Mouse (Mus musculus): Measurements from ENCODE around the gene Phf13. TPM values are rescaled to one million over a fixed set of nuclear protein-coding genes. Genes with fewer than 3 reads are reported as not detected.
A peak's percentile ranks its signal among the peaks of the same experiment; 100 is the strongest.

Phf13 gene
- polyA plus RNA-seq, 1 experiment, result 5.5 TPM

GRCm38 (mm10) chr4:151983043-151983442, 13.0 kb downstream of the Phf13 start:
- Histone ChIP-seq H3K36me3 (ENCODE audit: control insufficient read depth, insufficient read depth, low read length) (no peaks in the 10 kb centered on the region), H3K4me1 (ENCODE audit: control insufficient read depth, insufficient read depth, low read length) (peaks cover 9% of the 10 kb centered on the region; the same call in 1 of the 2 replicates), H3K4me3 (ENCODE audit: insufficient read depth, low read depth, low read length) (no peak overlapping the region), H3K27me3 (replicated peaks; ENCODE audit: control insufficient read depth, insufficient read depth, low read length) (no peaks in the 10 kb centered on the region), H3K27ac (ENCODE audit: insufficient read depth, low read depth, low read length) (no peak overlapping the region)
- TF ChIP-seq POLR2A (IDR thresholded peaks at IDR 0.05; ENCODE audit: low read depth, low read length), result no peak
- TF ChIP-seq CTCF (conservative IDR thresholded peaks at IDR 0.05; ENCODE audit: insufficient read depth, insufficient read length, low read depth, low read length), result no peak
- 63% methylated on average over 17 of the region's 17 CpGs for WGBS
- DNase-seq, result no peak

- Histone ChIP-seq H3K36me3 (ENCODE audit: control insufficient read depth, insufficient read depth, low read length) (no peaks in the 10 kb centered on the region), H3K27me3 (replicated peaks; ENCODE audit: control insufficient read depth, insufficient read depth, low read length) (no peaks in the 10 kb centered on the region), H3K27ac (ENCODE audit: insufficient read depth, low read depth, low read length) (no peak overlapping the region), H3K4me1 (ENCODE audit: control insufficient read depth, insufficient read depth, low read length) (peaks cover 2% of the 10 kb centered on the region; the same call in 1 of the 2 replicates), H3K4me3 (ENCODE audit: insufficient read depth, low read depth, low read length) (no peak overlapping the region)
- WGBS, result 11% methylated on average over 5 of the region's 5 CpGs
- peak; percentile 99; the same call in 1 of the 2 replicates for TF ChIP-seq CTCF (conservative IDR thresholded peaks at IDR 0.05; ENCODE audit: insufficient read depth, insufficient read length, low read depth, low read length)
- TF ChIP-seq POLR2A (IDR thresholded peaks at IDR 0.05; ENCODE audit: low read depth, low read length), result no peak
- DNase-seq, result peak; percentile 84
Measured at GRCm38 (mm10) chr4:151981363-151981762, 14.7 kb downstream of the Phf13 start.

GRCm38 (mm10) chr4:151980699-151981098, 15.4 kb downstream of the Phf13 start:
- Histone ChIP-seq H3K4me3 (ENCODE audit: insufficient read depth, low read depth, low read length) (no peak overlapping the region), H3K27ac (ENCODE audit: insufficient read depth, low read depth, low read length) (no peak overlapping the region), H3K4me1 (ENCODE audit: control insufficient read depth, insufficient read depth, low read length) (no peaks in the 10 kb centered on the region), H3K27me3 (replicated peaks; ENCODE audit: control insufficient read depth, insufficient read depth, low read length) (no peaks in the 10 kb centered on the region), H3K36me3 (ENCODE audit: control insufficient read depth, insufficient read depth, low read length) (no peaks in the 10 kb centered on the region)
- DNase-seq, result peak; percentile 35
- TF ChIP-seq CTCF (conservative IDR thresholded peaks at IDR 0.05; ENCODE audit: insufficient read depth, insufficient read length, low read depth, low read length) (peak; percentile 23; the same call in 1 of the 2 replicates), POLR2A (IDR thresholded peaks at IDR 0.05; ENCODE audit: low read depth, low read length) (no peak)
- WGBS, result 68% methylated on average over 8 of the region's 8 CpGs

- DNase-seq, result peak; percentile 84
- Histone ChIP-seq H3K4me3 (ENCODE audit: insufficient read depth, low read depth, low read length) (no peak overlapping the region), H3K27ac (ENCODE audit: insufficient read depth, low read depth, low read length) (no peak overlapping the region), H3K27me3 (replicated peaks; ENCODE audit: control insufficient read depth, insufficient read depth, low read length) (no peaks in the 10 kb centered on the region), H3K36me3 (ENCODE audit: control insufficient read depth, insufficient read depth, low read length) (no peaks in the 10 kb centered on the region), H3K4me1 (ENCODE audit: control insufficient read depth, insufficient read depth, low read length) (no peaks in the 10 kb centered on the region)
- peak; percentile 77 for TF ChIP-seq CTCF (conservative IDR thresholded peaks at IDR 0.05; ENCODE audit: insufficient read depth, insufficient read length, low read depth, low read length)
- TF ChIP-seq POLR2A (IDR thresholded peaks at IDR 0.05; ENCODE audit: low read depth, low read length), result no peak
- 22% methylated on average over 10 of the region's 10 CpGs for WGBS
Measured at GRCm38 (mm10) chr4:151977748-151978147, 18.3 kb downstream of the Phf13 start.

- H3K4me1 ChIP-seq (ENCODE audit: control insufficient read depth, insufficient read depth, low read length), result no peaks in the 10 kb centered on the region
- TF ChIP-seq CTCF (conservative IDR thresholded peaks at IDR 0.05; ENCODE audit: insufficient read depth, insufficient read length, low read depth, low read length) (peak; percentile 27; the same call in 1 of the 2 replicates), POLR2A (IDR thresholded peaks at IDR 0.05; ENCODE audit: low read depth, low read length) (no peak)
Measured at GRCm38 (mm10) chr4:151975441-151975840, 20.6 kb downstream of the Phf13 start.

GRCm38 (mm10) chr4:151972221-151972967, 23.7 kb downstream of the Phf13 start:
- Histone ChIP-seq H3K27ac (ENCODE audit: insufficient read depth, low read depth, low read length) (no peak overlapping the region), H3K36me3 (ENCODE audit: control insufficient read depth, insufficient read depth, low read length) (no peaks in the 10 kb centered on the region), H3K4me1 (ENCODE audit: control insufficient read depth, insufficient read depth, low read length) (no peaks in the 10 kb centered on the region), H3K27me3 (replicated peaks; ENCODE audit: control insufficient read depth, insufficient read depth, low read length) (no peaks in the 10 kb centered on the region), H3K4me3 (ENCODE audit: insufficient read depth, low read depth, low read length) (no peak overlapping the region)
- DNase-seq, result no peak
- TF ChIP-seq CTCF (conservative IDR thresholded peaks at IDR 0.05; ENCODE audit: insufficient read depth, insufficient read length, low read depth, low read length) (peak; percentile 63; the same call in 1 of the 2 replicates), POLR2A (IDR thresholded peaks at IDR 0.05; ENCODE audit: low read depth, low read length) (no peak)
- 65% methylated on average over 10 of the region's 10 CpGs for WGBS

More at GRCm38 (mm10) chr4:151975441-151975840, 20.6 kb downstream of the Phf13 start:
- Histone ChIP-seq H3K27me3 (replicated peaks; ENCODE audit: control insufficient read depth, insufficient read depth, low read length) (no peaks in the 10 kb centered on the region), H3K36me3 (ENCODE audit: control insufficient read depth, insufficient read depth, low read length) (no peaks in the 10 kb centered on the region), H3K4me3 (ENCODE audit: insufficient read depth, low read depth, low read length) (no peak overlapping the region), H3K27ac (ENCODE audit: insufficient read depth, low read depth, low read length) (no peak overlapping the region)
- WGBS, result 90% methylated on average over 3 of the region's 3 CpGs
- DNase-seq, result peak; percentile 45

- DNase-seq, result no peak
- TF ChIP-seq CTCF (conservative IDR thresholded peaks at IDR 0.05; ENCODE audit: insufficient read depth, insufficient read length, low read depth, low read length) (no peak), POLR2A (IDR thresholded peaks at IDR 0.05; ENCODE audit: low read depth, low read length) (no peak)
- H3K4me1 ChIP-seq (ENCODE audit: control insufficient read depth, insufficient read depth, low read length), result no peaks in the 10 kb centered on the region
- H3K4me3 ChIP-seq (ENCODE audit: insufficient read depth, low read depth, low read length), result no peak overlapping the region
- no peak overlapping the region for H3K27ac ChIP-seq (ENCODE audit: insufficient read depth, low read depth, low read length)
- 56% methylated on average over 26 of the region's 26 CpGs for WGBS
- H3K27me3 ChIP-seq (replicated peaks; ENCODE audit: control insufficient read depth, insufficient read depth, low read length), result no peaks in the 10 kb centered on the region
- H3K36me3 ChIP-seq (ENCODE audit: control insufficient read depth, insufficient read depth, low read length), result no peaks in the 10 kb centered on the region
Measured at GRCm38 (mm10) chr4:151968204-151968921, 27.7 kb downstream of the Phf13 start.
